Mouse (Mus musculus) lung, postnatal 0 days (tissue): ENCODE measurements around the gene Tmem95. TPM values are rescaled to one million over a fixed set of nuclear protein-coding genes. Genes with fewer than 3 reads are reported as not detected.

Experiments
- ATAC-seq: fragments of 200-750 bp; cut with Nextera tagmentation; 2 replicates; pipeline ENCODE4 v1.8.0; 2017; ENCODE audit warnings: moderate library complexity
- DNase-seq: peaks from one replicate; pipeline ENCODE4 v3.0.0-alpha.2; 2016; ENCODE audit warnings: low spot score
- H3K27ac ChIP-seq: fragments of 300-500 bp; sonication (generic); 2 replicates; pipeline ENCODE4 v1.5.1; 2014; ENCODE audit warnings: antibody characterized with exemption, mild to moderate bottlenecking, low read length, mixed read lengths
- H3K27me3 ChIP-seq: fragments of 300-500 bp; sonication (generic); replicated peaks from 2 replicates; pipeline ENCODE4 v1.6.1; 2014; ENCODE audit warnings: low read length, mixed read lengths; ENCODE audit not compliant: insufficient read depth
- H3K36me3 ChIP-seq: fragments of 300-500 bp; sonication (generic); 2 replicates; pipeline ENCODE4 v1.6.1; 2014; ENCODE audit warnings: low read length, mixed read lengths; ENCODE audit not compliant: insufficient read depth
- H3K4me1 ChIP-seq: fragments of 300-500 bp; sonication (generic); 2 replicates; pipeline ENCODE4 v1.6.1; 2014; ENCODE audit warnings: antibody characterized with exemption, low read depth, low read length, mixed read lengths; ENCODE audit not compliant: insufficient read depth
- H3K4me2 ChIP-seq: fragments of 300-500 bp; sonication (generic); replicated peaks from 2 replicates; pipeline ENCODE4 v1.6.1; 2014; ENCODE audit warnings: low read depth, mild to moderate bottlenecking, low read length, moderate library complexity, mixed read lengths
- H3K4me3 ChIP-seq: fragments of 300-500 bp; sonication (generic); 2 replicates; pipeline ENCODE4 v1.5.1; 2014; ENCODE audit warnings: low read depth, low read length
- H3K9ac ChIP-seq: fragments of 300-500 bp; sonication (generic); replicated peaks from 2 replicates; pipeline ENCODE4 v1.6.1; 2014; ENCODE audit warnings: low read depth, mild to moderate bottlenecking
- H3K9me3 ChIP-seq: fragments of 300-500 bp; sonication (generic); 2 replicates; pipeline ENCODE4 v1.6.1; 2016; ENCODE audit warnings: low read length, mixed read lengths
- CTCF ChIP-seq: IDR thresholded peaks from 2 replicates; pipeline ENCODE4 v1.5.1; 2016; ENCODE audit warnings: antibody characterized with exemption, mild to moderate bottlenecking
- EP300 ChIP-seq: IDR thresholded peaks from 2 replicates; pipeline ENCODE4 v1.6.1; 2016; ENCODE audit warnings: antibody characterized with exemption, mild to moderate bottlenecking, control low read depth
- WGBS: fragments of 180-500 bp; shearing (Covaris S2); extraction: QIAGEN DNeasy Blood & Tissue Kit; methylation state at CpG from one replicate; pipeline ENCODE4 v1.1.7; 2014; 5-methylcytosine and 5-hydroxymethylcytosine counted together
- microRNA-seq: library from miRNA; unstranded; fragments of <30 nt; microRNA quantifications from one replicate; pipeline ENCODE4, GENCODE M21; 2016
- polyA plus RNA-seq: library from polyadenylated mRNA; unstranded; fragments of >200 nt; fragmentation: Nextera tagmentation; extraction: Ambion mirVana; gene quantifications from 2 replicates; pipeline ENCODE4 v1.2.1, GENCODE M21; 2015

Tmem95 gene
- polyA plus RNA-seq, 1 experiment from 2014 or later: not detected

GRCm38 (mm10) chr11:69836703-69837576 is 40.9 kb downstream of the Tmem95 start:
- no peak for ATAC-seq

GRCm38 (mm10) chr11:69835966-69836335 is 41.9 kb downstream of the Tmem95 start:
- ATAC-seq (no peak), DNase-seq (no peak)
- peaks cover 11% of the 10 kb centered on the region for H3K4me1 ChIP-seq
- H3K4me3 ChIP-seq: no peak overlapping the region
- no peaks in the 10 kb centered on the region for H3K36me3 ChIP-seq
- WGBS: 0% methylated on average over 3 of the region's 4 CpGs
- H3K27me3 ChIP-seq: 0 out of 2 replicates have a peak, but pooled peaks cover 5% of the 10 kb centered on the region
- no peak overlapping the region for H3K27ac ChIP-seq
- H3K9me3 ChIP-seq: no peaks in the 10 kb centered on the region
- no peak for TF ChIP-seq CTCF
- TF ChIP-seq EP300: no peak
- no peak overlapping the region for H3K4me2 ChIP-seq
- H3K9ac ChIP-seq: no peak overlapping the region

More at GRCm38 (mm10) chr11:69836703-69837576, 40.9 kb downstream of the Tmem95 start:
- peak overlapping the region; percentile 90 for H3K27ac ChIP-seq
- peaks cover 11% of the 10 kb centered on the region for H3K4me1 ChIP-seq
- peak overlapping the region; percentile 55 for H3K9ac ChIP-seq
- WGBS: 3% methylated on average over 37 of the region's 52 CpGs
- H3K36me3 ChIP-seq: no peaks in the 10 kb centered on the region
- peak overlapping the region; percentile 55 for H3K4me3 ChIP-seq
- H3K4me2 ChIP-seq: peak overlapping the region; percentile 94
- TF ChIP-seq EP300: no peak
- TF ChIP-seq CTCF: no peak
- H3K9me3 ChIP-seq: no peaks in the 10 kb centered on the region
- 0 out of 2 replicates have a peak, but pooled peaks cover 5% of the 10 kb centered on the region for H3K27me3 ChIP-seq
- DNase-seq: peak; percentile 32

GRCm38 (mm10) chr11:69835326-69835965 is 42.4 kb downstream of the Tmem95 start:
- H3K4me3 ChIP-seq: no peak overlapping the region
- ATAC-seq (no peak), DNase-seq (no peak)
- H3K36me3 ChIP-seq: no peaks in the 10 kb centered on the region
- H3K27me3 ChIP-seq: 0 out of 2 replicates have a peak, but pooled peaks cover 5% of the 10 kb centered on the region
- 22% methylated on average over 9 of the region's 9 CpGs for WGBS
- no peaks in the 10 kb centered on the region for H3K9me3 ChIP-seq
- no peak overlapping the region for H3K9ac ChIP-seq
- H3K27ac ChIP-seq: no peak overlapping the region
- no peak for TF ChIP-seq EP300
- no peak for TF ChIP-seq CTCF
- H3K4me1 ChIP-seq: peaks cover 11% of the 10 kb centered on the region
- no peak overlapping the region for H3K4me2 ChIP-seq

GRCm38 (mm10) chr11:69834001-69834549 is 43.7 kb downstream of the Tmem95 start:
- Histone ChIP-seq H3K9ac (peak overlapping the region; percentile 32; the same call in 1 of the 2 replicates), H3K4me1 (peaks cover 11% of the 10 kb centered on the region), H3K9me3 (no peaks in the 10 kb centered on the region), H3K4me3 (peak overlapping the region; percentile 26), H3K4me2 (peak overlapping the region; percentile 64), H3K27ac (no peak overlapping the region), H3K27me3 (0 out of 2 replicates have a peak, but pooled peaks cover 5% of the 10 kb centered on the region), H3K36me3 (no peaks in the 10 kb centered on the region)
- TF ChIP-seq CTCF (no peak), EP300 (no peak)
- ATAC-seq (no peak), DNase-seq (peak; percentile 54)
- 11% methylated on average over 42 of the region's 48 CpGs for WGBS

GRCm38 (mm10) chr11:69833554-69833953 is 44.3 kb downstream of the Tmem95 start:
- Histone ChIP-seq H3K27ac (no peak overlapping the region), H3K4me1 (peaks cover 11% of the 10 kb centered on the region), H3K27me3 (0 out of 2 replicates have a peak, but pooled peaks cover 5% of the 10 kb centered on the region), H3K9ac (no peak overlapping the region), H3K9me3 (no peaks in the 10 kb centered on the region), H3K4me3 (no peak overlapping the region; the same call in 1 of the 2 replicates), H3K36me3 (no peaks in the 10 kb centered on the region), H3K4me2 (peak overlapping the region; percentile 64)
- DNase-seq (no peak), ATAC-seq (no peak)
- no peak for TF ChIP-seq CTCF
- no peak for TF ChIP-seq EP300
- WGBS: 45% methylated on average over 8 of the region's 8 CpGs

GRCm38 (mm10) chr11:69828832-69829231 is 49.0 kb downstream of the Tmem95 start:
- DNase-seq (no peak), ATAC-seq (no peak)
- H3K4me1 ChIP-seq: no peaks in the 10 kb centered on the region
- no peaks in the 10 kb centered on the region for H3K36me3 ChIP-seq
- H3K9me3 ChIP-seq: no peaks in the 10 kb centered on the region
- TF ChIP-seq CTCF: no peak
- no peak for TF ChIP-seq EP300
- H3K4me3 ChIP-seq: no peak overlapping the region
- H3K4me2 ChIP-seq: no peak overlapping the region
- no peaks in the 10 kb centered on the region for H3K27me3 ChIP-seq
- no peak overlapping the region for H3K9ac ChIP-seq
- H3K27ac ChIP-seq: no peak overlapping the region
- WGBS: 73% methylated on average over 5 of the region's 5 CpGs

Small RNA genes within 50 kb of the gene (microRNA-seq; reads per million reads assigned to microRNA genes)
- gene Mir6924: not detected

Other genes starting within 250 kb of the Tmem95 start
- gene Fxr2, start 245.0 kb downstream of the Tmem95 start, polyA plus RNA-seq: 16.3 and 17.9 TPM in 2 replicates
- gene Sox15, start 222.7 kb downstream of the Tmem95 start, polyA plus RNA-seq: 0.14 and 0.17 TPM in 2 replicates
- 57.3 and 61.3 TPM in 2 replicates for gene Mpdu1, start 215.4 kb downstream of the Tmem95 start, polyA plus RNA-seq
- 41.9 and 43.6 TPM in 2 replicates for gene Cd68, start 211.9 kb downstream of the Tmem95 start, polyA plus RNA-seq
- gene Eif4a1, start 205.6 kb downstream of the Tmem95 start, polyA plus RNA-seq: 283 and 286 TPM in 2 replicates
- gene Senp3, start 195.9 kb downstream of the Tmem95 start, polyA plus RNA-seq: 36.0 and 37.8 TPM in 2 replicates
- gene Tnfsf13, start 192.2 kb downstream of the Tmem95 start, polyA plus RNA-seq: 4.4 and 6.7 TPM in 2 replicates
- gene Tnfsf12, start 182.2 kb downstream of the Tmem95 start, polyA plus RNA-seq: 12.0 and 13.6 TPM in 2 replicates
- gene Tnfsfm13, start 181.9 kb downstream of the Tmem95 start, polyA plus RNA-seq: 11.9 and 13.1 TPM in 2 replicates
- gene Polr2a, start 119.4 kb downstream of the Tmem95 start, polyA plus RNA-seq: 14.0 and 15.3 TPM in 2 replicates
- 1.0 TPM in 2 replicates for gene Slc35g3, start 116.0 kb downstream of the Tmem95 start, polyA plus RNA-seq
- gene Zbtb4, start 112.1 kb downstream of the Tmem95 start, polyA plus RNA-seq: 6.6 and 7.6 TPM in 2 replicates
- 15.6 and 16.2 TPM in 2 replicates for gene Chrnb1, start 82.1 kb downstream of the Tmem95 start, polyA plus RNA-seq
- 0.57 and 0.95 TPM in 2 replicates for gene Fgf11, start 76.2 kb downstream of the Tmem95 start, polyA plus RNA-seq
- 14.3 and 14.9 TPM in 2 replicates for gene Tmem102, start 72.4 kb downstream of the Tmem95 start, polyA plus RNA-seq
- gene Gm39566, start 62.7 kb downstream of the Tmem95 start, polyA plus RNA-seq: not detected in 2 replicates
- gene Spem2, start 59.6 kb downstream of the Tmem95 start, polyA plus RNA-seq: not detected in 2 replicates
- not detected in 2 replicates for gene Spem1, start 55.8 kb downstream of the Tmem95 start, polyA plus RNA-seq
- 2.9 and 3.9 TPM in 2 replicates for gene Nlgn2, start 40.2 kb downstream of the Tmem95 start, polyA plus RNA-seq
- gene Tmem256, start 39.5 kb downstream of the Tmem95 start, polyA plus RNA-seq: 365 and 395 TPM in 2 replicates
- gene Plscr3, start 31.6 kb downstream of the Tmem95 start, polyA plus RNA-seq: 107 and 114 TPM in 2 replicates
- gene Tnk1, start 19.3 kb downstream of the Tmem95 start, polyA plus RNA-seq: 6.1 and 7.6 TPM in 2 replicates
- 10.1 and 11.4 TPM in 2 replicates for gene Kctd11, start 3.4 kb upstream of the Tmem95 start, polyA plus RNA-seq
- gene Acap1, start 17.5 kb upstream of the Tmem95 start, polyA plus RNA-seq: 1.5 and 1.7 TPM in 2 replicates
- 6.4 and 7.0 TPM in 2 replicates for gene 2810408A11Rik, start 23.0 kb upstream of the Tmem95 start, polyA plus RNA-seq
- gene Neurl4, start 23.1 kb upstream of the Tmem95 start, polyA plus RNA-seq: 3.8 and 3.9 TPM in 2 replicates
- 53.0 and 59.1 TPM in 2 replicates for gene Gps2, start 35.9 kb upstream of the Tmem95 start, polyA plus RNA-seq
- gene Eif5a, start 43.9 kb upstream of the Tmem95 start, polyA plus RNA-seq: 758 and 815 TPM in 2 replicates
- 1.00 and 1.1 TPM in 2 replicates for gene Ybx2, start 57.8 kb upstream of the Tmem95 start, polyA plus RNA-seq
- 3.7 and 4.3 TPM in 2 replicates for gene Slc2a4, start 70.2 kb upstream of the Tmem95 start, polyA plus RNA-seq
- gene Cldn7, start 86.8 kb upstream of the Tmem95 start, polyA plus RNA-seq: 212 and 230 TPM in 2 replicates
- gene Ctdnep1, start 103.1 kb upstream of the Tmem95 start, polyA plus RNA-seq: 23.7 and 24.7 TPM in 2 replicates
- gene Elp5, start 104.5 kb upstream of the Tmem95 start, polyA plus RNA-seq: 65.9 and 72.1 TPM in 2 replicates
- 624 and 645 TPM in 2 replicates for gene Gabarap, start 113.1 kb upstream of the Tmem95 start, polyA plus RNA-seq
- gene Phf23, start 117.8 kb upstream of the Tmem95 start, polyA plus RNA-seq: 57.5 and 61.3 TPM in 2 replicates
- 14.6 and 15.1 TPM in 2 replicates for gene Dvl2, start 122.6 kb upstream of the Tmem95 start, polyA plus RNA-seq
- 92.0 and 95.2 TPM in 2 replicates for gene Acadvl, start 137.4 kb upstream of the Tmem95 start, polyA plus RNA-seq
- 2.0 and 2.1 TPM in 2 replicates for gene Dlg4, start 138.9 kb upstream of the Tmem95 start, polyA plus RNA-seq
- gene Asgr1, start 176.1 kb upstream of the Tmem95 start, polyA plus RNA-seq: 0.81 TPM in 2 replicates
- gene Asgr2, start 214.6 kb upstream of the Tmem95 start, polyA plus RNA-seq: not detected in 2 replicates